Mouse (Mus musculus): ENCODE results near the gene Setd4. TPM values are rescaled to one million over a fixed set of nuclear protein-coding genes. Genes with fewer than 3 reads are reported as not detected.

Gene Setd4
- polyA plus RNA-seq, 1 experiment from 2014 or later: 18.6 TPM

GRCm38 (mm10) chr16:93558499-93558898 lies 45.4 kb downstream of the Setd4 start:
- ATAC-seq (ENCODE audit: low FRiP score): no peak
- WGBS: 18% methylated on average over 12 of the region's 12 CpGs
- no peak overlapping the region for H3K27ac ChIP-seq
- H3K9ac ChIP-seq: no peak overlapping the region
- H3K9me3 ChIP-seq: no peaks in the 10 kb centered on the region
- H3K4me2 ChIP-seq: no peak overlapping the region
- H3K4me3 ChIP-seq: no peak overlapping the region
- 0 out of 2 replicates have a peak, but pooled peaks cover 4% of the 10 kb centered on the region for H3K4me1 ChIP-seq (replicated peaks)
- no peaks in the 10 kb centered on the region for H3K36me3 ChIP-seq
- 0 out of 2 replicates have a peak, but pooled peaks cover 7% of the 10 kb centered on the region for H3K27me3 ChIP-seq

DNA sequence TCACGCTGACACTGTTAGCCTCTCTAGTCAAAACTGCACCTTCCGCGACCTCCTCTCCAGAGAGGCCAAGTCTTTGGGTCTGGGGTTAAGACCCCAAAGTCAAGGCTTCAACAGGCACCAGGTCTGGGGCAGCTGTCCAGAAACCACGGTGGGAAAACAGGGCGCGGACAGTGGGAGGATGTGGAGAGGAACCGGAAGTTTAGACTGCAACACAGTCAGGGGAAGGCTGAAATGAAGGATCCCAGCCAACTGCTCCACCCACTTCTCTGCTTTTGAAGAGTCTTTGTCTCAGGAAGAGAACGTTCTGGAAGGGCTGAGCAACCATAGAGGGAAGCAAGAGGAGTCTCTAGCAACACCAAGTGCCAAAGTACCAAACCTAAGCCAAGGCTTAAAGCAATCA lies 46.2 kb downstream of the Setd4 start:
- 74% methylated on average over 8 of the region's 8 CpGs for WGBS
- Histone ChIP-seq H3K9ac (no peak overlapping the region), H3K4me3 (no peak overlapping the region), H3K4me2 (no peak overlapping the region), H3K27me3 (0 out of 2 replicates have a peak, but pooled peaks cover 7% of the 10 kb centered on the region), H3K36me3 (no peaks in the 10 kb centered on the region), H3K27ac (no peak overlapping the region), H3K9me3 (no peaks in the 10 kb centered on the region), H3K4me1 (replicated peaks) (0 out of 2 replicates have a peak, but pooled peaks cover 4% of the 10 kb centered on the region)
- ATAC-seq (ENCODE audit: low FRiP score): no peak

DNA sequence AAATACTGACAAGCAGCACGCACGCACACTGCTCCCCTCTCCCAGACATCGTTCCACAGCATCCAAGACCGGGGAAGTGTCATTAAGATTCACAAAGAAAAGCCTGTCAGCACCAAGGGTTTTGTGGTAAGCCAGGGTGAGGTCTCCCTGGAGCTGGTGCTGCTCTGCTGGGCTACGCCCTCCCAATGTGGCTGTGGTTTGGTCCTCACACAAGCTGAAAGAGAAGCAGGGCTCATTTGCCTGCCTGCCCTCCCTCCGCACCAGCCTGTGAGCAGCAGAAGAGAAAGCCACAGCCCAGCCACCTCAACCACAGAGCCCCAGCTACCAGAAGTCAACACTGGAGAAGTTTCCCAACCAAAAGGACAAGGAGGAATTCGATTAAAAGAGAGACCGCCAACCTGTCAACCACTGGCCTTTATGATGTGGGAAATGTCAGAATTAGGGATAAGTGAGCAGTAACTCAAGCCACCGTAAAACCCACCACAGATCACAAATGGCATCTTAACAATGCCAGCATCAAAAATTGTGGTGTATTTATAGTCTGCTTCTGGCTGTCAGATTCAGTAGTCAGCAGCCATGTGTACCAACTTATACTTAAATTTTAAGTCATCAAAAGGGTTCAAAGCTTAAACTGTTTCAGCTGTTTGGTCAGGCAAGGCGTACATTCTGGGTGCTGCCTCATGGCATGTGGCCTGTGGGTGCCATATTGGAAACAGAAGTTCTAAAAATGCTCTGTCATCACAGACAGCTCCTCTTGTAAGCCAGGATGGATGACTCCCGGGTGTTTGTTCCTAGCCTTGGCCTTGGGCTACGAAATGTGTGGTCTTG lies 51.0 kb downstream of the Setd4 start:
- no peak overlapping the region for H3K27ac ChIP-seq
- no peaks in the 10 kb centered on the region for H3K4me1 ChIP-seq (replicated peaks)
- 0 out of 2 replicates have a peak, but pooled peaks cover 7% of the 10 kb centered on the region for H3K27me3 ChIP-seq
- whole genome bisulfite sequencing: 89% methylated on average over 12 of the region's 12 CpGs
- H3K9me3 ChIP-seq: no peaks in the 10 kb centered on the region
- no peak overlapping the region for H3K4me2 ChIP-seq
- H3K36me3 ChIP-seq: no peaks in the 10 kb centered on the region
- H3K4me3 ChIP-seq: no peak overlapping the region
- ATAC-seq (ENCODE audit: low FRiP score): no peak
- no peak overlapping the region for H3K9ac ChIP-seq

DNA sequence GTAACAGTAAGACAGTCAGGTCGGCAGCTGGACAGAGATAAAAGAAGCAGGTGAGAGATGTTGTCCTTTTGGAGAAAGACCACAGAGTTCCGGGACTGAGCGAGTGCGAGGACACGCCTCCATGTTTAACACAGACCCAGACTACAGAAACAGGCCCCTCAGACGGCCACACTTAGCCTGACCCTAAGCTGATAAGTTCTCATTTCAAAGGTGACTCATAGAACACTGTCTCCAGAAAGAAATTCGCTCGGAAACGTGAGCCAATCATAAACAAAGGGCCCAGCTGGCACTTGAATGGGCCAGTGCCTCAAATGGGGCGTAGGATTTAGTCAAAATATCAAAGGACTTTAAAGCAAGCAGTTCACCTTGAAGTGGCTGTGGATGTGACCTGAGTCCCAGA lies 54.6 kb downstream of the Setd4 start:
- 0 out of 2 replicates have a peak, but pooled peaks cover 3% of the 10 kb centered on the region for H3K27me3 ChIP-seq
- 65% methylated on average over 10 of the region's 10 CpGs for WGBS
- ATAC-seq (ENCODE audit: low FRiP score): no peak
- no peak overlapping the region for H3K27ac ChIP-seq
- no peaks in the 10 kb centered on the region for H3K36me3 ChIP-seq
- no peak overlapping the region for H3K4me2 ChIP-seq
- no peak overlapping the region for H3K9ac ChIP-seq
- H3K4me1 ChIP-seq (replicated peaks): no peaks in the 10 kb centered on the region
- H3K9me3 ChIP-seq: no peaks in the 10 kb centered on the region
- H3K4me3 ChIP-seq: no peak overlapping the region

DNA sequence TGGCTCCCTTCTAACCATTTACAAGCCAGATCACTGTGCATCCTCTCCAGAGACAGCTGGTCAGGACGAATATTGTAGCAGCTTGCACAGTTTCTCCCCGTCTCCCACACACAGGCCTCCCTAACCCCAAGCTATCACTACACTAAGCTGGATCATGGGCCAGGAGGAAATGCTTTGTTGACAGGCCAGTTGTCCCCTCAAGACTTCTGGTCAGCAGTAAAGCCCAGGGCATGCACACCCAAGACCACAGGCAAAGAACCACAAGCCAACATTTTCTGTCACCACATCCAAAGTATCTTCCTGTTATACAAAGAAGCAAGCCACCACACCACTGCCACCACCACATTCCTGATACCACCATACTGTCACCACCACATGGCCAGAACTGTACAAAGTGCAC lies 55.8 kb downstream of the Setd4 start:
- Histone ChIP-seq H3K27me3 (0 out of 2 replicates have a peak, but pooled peaks cover 4% of the 10 kb centered on the region), H3K9me3 (no peaks in the 10 kb centered on the region), H3K4me3 (no peak overlapping the region), H3K9ac (no peak overlapping the region), H3K4me2 (no peak overlapping the region), H3K27ac (no peak overlapping the region), H3K36me3 (no peaks in the 10 kb centered on the region), H3K4me1 (replicated peaks) (no peaks in the 10 kb centered on the region)
- WGBS: 90% methylated on average over 2 of the region's 2 CpGs
- ATAC-seq (ENCODE audit: low FRiP score): no peak

- Histone ChIP-seq H3K9me3 (no peaks in the 10 kb centered on the region), H3K27ac (no peak overlapping the region)
- WGBS: 66% methylated on average over 3 of the region's 3 CpGs
Observed at GRCm38 (mm10) chr16:93547122-93547521, 56.7 kb downstream of the Setd4 start.

DNA sequence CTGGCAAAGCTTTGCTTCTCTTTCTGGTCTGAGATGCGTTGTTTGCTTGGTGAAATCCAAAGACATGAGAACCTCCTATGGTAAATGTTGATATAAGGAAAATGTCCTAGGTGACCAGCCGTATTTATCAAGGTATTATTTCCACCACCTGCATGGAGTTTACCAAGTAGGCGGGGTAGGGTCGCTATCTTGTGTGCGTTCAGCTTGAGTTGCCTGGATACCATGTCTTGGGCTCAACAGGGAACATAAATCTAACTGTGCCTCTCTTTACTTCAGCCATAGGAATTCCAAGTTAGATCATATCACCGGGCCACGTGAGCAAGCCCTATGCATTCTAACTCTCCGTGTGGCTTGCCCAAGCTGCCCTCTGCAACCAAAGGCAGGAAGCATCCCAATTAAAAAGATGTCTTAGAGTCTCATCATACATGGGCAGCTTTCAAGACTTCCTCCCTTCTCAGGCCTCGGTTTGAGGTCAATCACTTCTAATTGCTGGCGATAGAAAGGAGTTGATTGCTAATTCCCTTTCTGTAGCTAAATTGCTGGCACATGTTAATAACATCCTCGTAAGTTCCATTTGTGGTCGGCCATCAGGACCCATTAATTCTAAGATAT lies 57.4 kb downstream of the Setd4 start:
- no peaks in the 10 kb centered on the region for H3K36me3 ChIP-seq
- H3K27me3 ChIP-seq: peaks cover 8% of the 10 kb centered on the region; the same call in 1 of the 2 replicates
- H3K4me2 ChIP-seq: no peak overlapping the region
- 84% methylated on average over 12 of the region's 12 CpGs for WGBS
- H3K9me3 ChIP-seq: no peaks in the 10 kb centered on the region
- no peak for ATAC-seq (ENCODE audit: low FRiP score)
- H3K27ac ChIP-seq: no peak overlapping the region
- no peak overlapping the region for H3K9ac ChIP-seq
- H3K4me3 ChIP-seq: no peak overlapping the region
- no peaks in the 10 kb centered on the region for H3K4me1 ChIP-seq (replicated peaks)

More at GRCm38 (mm10) chr16:93547122-93547521, 56.7 kb downstream of the Setd4 start:
- H3K36me3 ChIP-seq: no peaks in the 10 kb centered on the region
- H3K27me3 ChIP-seq: peaks cover 8% of the 10 kb centered on the region; the same call in 1 of the 2 replicates
- no peak for ATAC-seq (ENCODE audit: low FRiP score)
- no peak overlapping the region for H3K4me2 ChIP-seq
- no peak overlapping the region for H3K4me3 ChIP-seq
- H3K9ac ChIP-seq: no peak overlapping the region
- H3K4me1 ChIP-seq (replicated peaks): no peaks in the 10 kb centered on the region

- WGBS: 87% methylated on average over 4 of the region's 4 CpGs
- no peak overlapping the region for H3K9ac ChIP-seq
Observed at GRCm38 (mm10) chr16:93544931-93545330, 58.9 kb downstream of the Setd4 start.

GRCm38 (mm10) chr16:93543704-93544103 lies 60.2 kb downstream of the Setd4 start:
- no peak overlapping the region for H3K4me2 ChIP-seq
- no peak for ATAC-seq (ENCODE audit: low FRiP score)
- no peaks in the 10 kb centered on the region for H3K36me3 ChIP-seq
- 4% methylated on average over 8 of the region's 8 CpGs for WGBS
- no peak overlapping the region for H3K9ac ChIP-seq
- no peak overlapping the region for H3K4me3 ChIP-seq
- peaks cover 8% of the 10 kb centered on the region; the same call in 1 of the 2 replicates for H3K27me3 ChIP-seq
- no peak overlapping the region for H3K27ac ChIP-seq
- no peaks in the 10 kb centered on the region for H3K9me3 ChIP-seq
- no peaks in the 10 kb centered on the region for H3K4me1 ChIP-seq (replicated peaks)

More at GRCm38 (mm10) chr16:93544931-93545330, 58.9 kb downstream of the Setd4 start:
- H3K4me1 ChIP-seq (replicated peaks): no peaks in the 10 kb centered on the region
- ATAC-seq (ENCODE audit: low FRiP score): no peak
- no peaks in the 10 kb centered on the region for H3K9me3 ChIP-seq
- no peak overlapping the region for H3K4me2 ChIP-seq
- H3K4me3 ChIP-seq: no peak overlapping the region
- H3K36me3 ChIP-seq: no peaks in the 10 kb centered on the region
- H3K27ac ChIP-seq: no peak overlapping the region
- H3K27me3 ChIP-seq: peaks cover 8% of the 10 kb centered on the region; the same call in 1 of the 2 replicates

- WGBS: 69% methylated on average over 3 of the region's 3 CpGs
- no peak overlapping the region for H3K27ac ChIP-seq
- no peak overlapping the region for H3K9ac ChIP-seq
- no peak overlapping the region for H3K4me2 ChIP-seq
- no peaks in the 10 kb centered on the region for H3K9me3 ChIP-seq
- H3K27me3 ChIP-seq: peaks cover 7% of the 10 kb centered on the region; the same call in 1 of the 2 replicates
- H3K4me3 ChIP-seq: no peak overlapping the region
- no peaks in the 10 kb centered on the region for H3K36me3 ChIP-seq
- no peak for ATAC-seq (ENCODE audit: low FRiP score)
- no peaks in the 10 kb centered on the region for H3K4me1 ChIP-seq (replicated peaks)
Observed at GRCm38 (mm10) chr16:93539891-93540290, 64.0 kb downstream of the Setd4 start.

DNA sequence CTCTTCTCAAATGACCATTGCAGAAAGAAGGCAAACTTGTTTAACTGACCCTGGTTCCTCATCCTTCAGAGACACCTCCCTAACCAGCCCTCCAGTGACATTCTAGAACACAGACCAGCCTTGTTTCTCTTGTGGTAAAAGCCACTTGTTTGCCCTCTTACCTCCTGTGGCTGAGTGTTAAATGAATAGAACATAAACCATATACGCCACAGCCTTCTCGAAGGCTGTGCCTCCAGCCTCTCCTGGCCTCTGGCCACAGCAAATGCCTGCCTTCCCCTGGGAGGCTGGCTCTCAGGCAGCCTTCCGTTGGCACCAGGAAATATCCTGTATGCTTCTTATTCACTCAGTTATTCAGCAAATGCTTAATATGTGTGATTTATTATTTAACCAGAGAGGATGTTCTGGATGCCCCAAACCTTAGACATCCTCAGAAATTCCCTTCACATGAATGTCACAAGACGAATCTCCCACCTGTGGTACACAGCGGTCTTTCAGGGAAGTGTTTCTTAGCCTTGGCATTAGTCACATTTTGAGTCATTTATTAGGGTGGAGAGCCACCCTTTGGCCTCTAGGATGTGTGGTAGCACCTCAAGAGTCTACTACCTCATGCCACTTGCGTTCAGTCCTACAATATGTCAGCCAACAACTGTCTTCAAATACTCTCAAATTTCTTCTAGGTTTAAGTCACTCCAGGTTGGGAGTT lies 68.6 kb downstream of the Setd4 start:
- Histone ChIP-seq H3K27ac (no peak overlapping the region), H3K36me3 (no peaks in the 10 kb centered on the region), H3K4me3 (no peak overlapping the region), H3K27me3 (no peaks in the 10 kb centered on the region), H3K4me1 (replicated peaks) (no peaks in the 10 kb centered on the region), H3K9ac (no peak overlapping the region), H3K4me2 (no peak overlapping the region), H3K9me3 (no peaks in the 10 kb centered on the region)
- 80% methylated on average over 6 of the region's 6 CpGs for WGBS
- no peak for ATAC-seq (ENCODE audit: low FRiP score)
